Mouse (Mus musculus) erythroblast, embryonic 14.5 days (primary cell): ENCODE results near the gene Rap1gap2. TPM values are rescaled to one million over a fixed set of nuclear protein-coding genes. Genes with fewer than 3 reads are reported as not detected.

Experiments used
- H3K27me3 ChIP-seq: 2 replicates; pipeline ENCODE4 v1.6.1; 2012; ENCODE audit warnings: inconsistent platforms; ENCODE audit not compliant: control insufficient read depth
- H3K36me3 ChIP-seq: 2 replicates; pipeline ENCODE4 v1.6.1; 2012; ENCODE audit warnings: mild to moderate bottlenecking, inconsistent platforms; ENCODE audit not compliant: control insufficient read depth
- H3K4me1 ChIP-seq: 2 replicates; pipeline ENCODE4 v1.6.1; 2012; ENCODE audit warnings: inconsistent platforms; ENCODE audit not compliant: control insufficient read depth
- H3K4me3 ChIP-seq: replicated peaks from 2 replicates; pipeline ENCODE3; 2012; ENCODE audit warnings: moderate library complexity, mild to moderate bottlenecking, inconsistent platforms
- H3K9me3 ChIP-seq: 2 replicates; pipeline ENCODE4 v1.6.1; 2012; ENCODE audit warnings: low read length, inconsistent platforms, mixed read lengths; ENCODE audit not compliant: control insufficient read depth
- GATA1 ChIP-seq: IDR thresholded peaks from 2 replicates; pipeline ENCODE4 v1.6.1; 2012; ENCODE audit warnings: low read length, inconsistent platforms, mixed read lengths
- TAL1 ChIP-seq: IDR thresholded peaks from 3 replicates; pipeline ENCODE4 v1.6.1; 2012; ENCODE audit warnings: low read length, inconsistent platforms, mixed read lengths
- polyA plus RNA-seq: library from polyadenylated mRNA; stranded (reverse); fragments of >175 nt; gene quantifications from 2 replicates; pipeline ENCODE4 v1.2.3, GENCODE M21; 2012

Rap1gap2 gene
- polyA plus RNA-seq, 1 experiment = 0.03 TPM

GRCm38 (mm10) chr11:74602286-74602685, 8.4 kb downstream of the Rap1gap2 start:
- Histone ChIP-seq H3K36me3 (no peaks in the 10 kb centered on the region), H3K27me3 (peaks cover 17% of the 10 kb centered on the region), H3K4me1 (no peaks in the 10 kb centered on the region), H3K4me3 (no peak overlapping the region), H3K9me3 (peaks cover 7% of the 10 kb centered on the region)
- TF ChIP-seq GATA1 (no peak), TAL1 (no peak)

- Histone ChIP-seq H3K27me3 (peaks cover 3% of the 10 kb centered on the region), H3K9me3 (peaks cover 7% of the 10 kb centered on the region), H3K36me3 (no peaks in the 10 kb centered on the region), H3K4me3 (no peak overlapping the region), H3K4me1 (no peaks in the 10 kb centered on the region)
- TF ChIP-seq GATA1 (no peak), TAL1 (no peak)
Measured at GRCm38 (mm10) chr11:74597990-74598337, 12.8 kb downstream of the Rap1gap2 start.

- Histone ChIP-seq H3K9me3 (peaks cover 7% of the 10 kb centered on the region), H3K4me3 (no peak overlapping the region), H3K36me3 (no peaks in the 10 kb centered on the region), H3K27me3 (peaks cover 8% of the 10 kb centered on the region), H3K4me1 (no peaks in the 10 kb centered on the region)
- no peak for TF ChIP-seq GATA1
- no peak for TF ChIP-seq TAL1
Measured at GRCm38 (mm10) chr11:74597283-74597989, 13.3 kb downstream of the Rap1gap2 start.

GRCm38 (mm10) chr11:74592246-74592645, 18.5 kb downstream of the Rap1gap2 start:
- peaks cover 2% of the 10 kb centered on the region; the same call in 1 of the 2 replicates for H3K9me3 ChIP-seq
- no peaks in the 10 kb centered on the region for H3K36me3 ChIP-seq
- TF ChIP-seq GATA1 (no peak), TAL1 (no peak)
- H3K4me1 ChIP-seq = peaks cover 1% of the 10 kb centered on the region
- no peak overlapping the region for H3K4me3 ChIP-seq
- H3K27me3 ChIP-seq = peaks cover 55% of the 10 kb centered on the region

GRCm38 (mm10) chr11:74590691-74591090, 20.0 kb downstream of the Rap1gap2 start:
- Histone ChIP-seq H3K36me3 (no peaks in the 10 kb centered on the region), H3K27me3 (peaks cover 66% of the 10 kb centered on the region), H3K9me3 (peaks cover 2% of the 10 kb centered on the region; the same call in 1 of the 2 replicates), H3K4me1 (peaks cover 1% of the 10 kb centered on the region), H3K4me3 (no peak overlapping the region)
- TF ChIP-seq TAL1 (no peak), GATA1 (no peak)

- H3K36me3 ChIP-seq = no peaks in the 10 kb centered on the region
- H3K4me3 ChIP-seq = no peak overlapping the region
- H3K9me3 ChIP-seq = peaks cover 2% of the 10 kb centered on the region; the same call in 1 of the 2 replicates
- H3K4me1 ChIP-seq = peaks cover 1% of the 10 kb centered on the region
- TF ChIP-seq GATA1 (no peak), TAL1 (no peak)
- peaks cover 67% of the 10 kb centered on the region for H3K27me3 ChIP-seq
Measured at GRCm38 (mm10) chr11:74590239-74590596, 20.5 kb downstream of the Rap1gap2 start.

GRCm38 (mm10) chr11:74589401-74590238, 21.1 kb downstream of the Rap1gap2 start:
- Histone ChIP-seq H3K27me3 (peaks cover 67% of the 10 kb centered on the region), H3K36me3 (no peaks in the 10 kb centered on the region), H3K4me1 (peaks cover 1% of the 10 kb centered on the region), H3K9me3 (peaks cover 2% of the 10 kb centered on the region; the same call in 1 of the 2 replicates), H3K4me3 (no peak overlapping the region)
- TF ChIP-seq GATA1 (no peak), TAL1 (no peak)

- H3K4me3 ChIP-seq = no peak overlapping the region
- H3K4me1 ChIP-seq = peaks cover 8% of the 10 kb centered on the region
- H3K9me3 ChIP-seq = peaks cover 2% of the 10 kb centered on the region; the same call in 1 of the 2 replicates
- TF ChIP-seq TAL1 (no peak), GATA1 (no peak)
- no peaks in the 10 kb centered on the region for H3K36me3 ChIP-seq
- H3K27me3 ChIP-seq = peaks cover 54% of the 10 kb centered on the region
Measured at GRCm38 (mm10) chr11:74586401-74586800, 24.3 kb downstream of the Rap1gap2 start.

GRCm38 (mm10) chr11:74584946-74585723, 25.6 kb downstream of the Rap1gap2 start:
- peaks cover 8% of the 10 kb centered on the region for H3K4me1 ChIP-seq
- peaks cover 2% of the 10 kb centered on the region; the same call in 1 of the 2 replicates for H3K9me3 ChIP-seq
- no peaks in the 10 kb centered on the region for H3K36me3 ChIP-seq
- no peak for TF ChIP-seq GATA1
- no peak for TF ChIP-seq TAL1
- no peak overlapping the region for H3K4me3 ChIP-seq
- peaks cover 42% of the 10 kb centered on the region for H3K27me3 ChIP-seq
